Mouse (Mus musculus): Measurements from ENCODE around the gene Lnpk. TPM values are rescaled to one million over a fixed set of nuclear protein-coding genes. Genes with fewer than 3 reads are reported as not detected.

Lnpk gene
- polyA plus RNA-seq, 1 experiment from 2014 or later, result 51.2 TPM

- 92% methylated on average over 10 of the region's 10 CpGs for WGBS
- Histone ChIP-seq H3K27ac (no peak overlapping the region), H3K36me3 (no peaks in the 10 kb centered on the region), H3K4me3 (replicated peaks) (no peak overlapping the region), H3K4me2 (replicated peaks) (no peak overlapping the region), H3K9me3 (no peaks in the 10 kb centered on the region), H3K27me3 (no peaks in the 10 kb centered on the region), H3K4me1 (replicated peaks) (no peaks in the 10 kb centered on the region), H3K9ac (replicated peaks) (no peak overlapping the region)
- no peak for ATAC-seq
Measured at GRCm38 (mm10) chr2:74482651-74483050, 96.6 kb downstream of the Lnpk start.

- Histone ChIP-seq H3K27me3 (no peaks in the 10 kb centered on the region), H3K4me3 (replicated peaks) (no peak overlapping the region), H3K36me3 (no peaks in the 10 kb centered on the region), H3K27ac (no peak overlapping the region), H3K4me1 (replicated peaks) (no peaks in the 10 kb centered on the region), H3K9me3 (no peaks in the 10 kb centered on the region), H3K4me2 (replicated peaks) (no peak overlapping the region), H3K9ac (replicated peaks) (no peak overlapping the region)
- ATAC-seq, result 0 out of 2 replicates have a peak, but pooled peaks have one; percentile 45
- WGBS, result 74% methylated on average over 10 of the region's 10 CpGs
Measured at GRCm38 (mm10) chr2:74482086-74482485, 97.1 kb downstream of the Lnpk start.

Other genes with a start within 250 kb of the Lnpk start
- 0.62 and 0.89 TPM in 2 replicates for gene Evx2, start 80.1 kb upstream of the Lnpk start, polyA plus RNA-seq (2015; fragmentation: Nextera tagmentation; extraction: Ambion mirVana)
- not detected in 2 replicates for gene Hoxd13, start 88.9 kb upstream of the Lnpk start, polyA plus RNA-seq (2015; fragmentation: Nextera tagmentation; extraction: Ambion mirVana)
- gene Hoxd12, start 95.6 kb upstream of the Lnpk start, polyA plus RNA-seq (2015; fragmentation: Nextera tagmentation; extraction: Ambion mirVana), result not detected in 2 replicates
- gene Hoxd11, start 100.1 kb upstream of the Lnpk start, polyA plus RNA-seq (2015; fragmentation: Nextera tagmentation; extraction: Ambion mirVana), result not detected in 2 replicates
- not detected in 2 replicates for gene Hoxd10, start 112.5 kb upstream of the Lnpk start, polyA plus RNA-seq (2015; fragmentation: Nextera tagmentation; extraction: Ambion mirVana)
- not detected in 2 replicates for gene Hoxd9, start 118.3 kb upstream of the Lnpk start, polyA plus RNA-seq (2015; fragmentation: Nextera tagmentation; extraction: Ambion mirVana)
- 0.08 TPM in 1 of 2 replicates, not detected in the other for gene Hoxd8, start 125.2 kb upstream of the Lnpk start, polyA plus RNA-seq (2015; fragmentation: Nextera tagmentation; extraction: Ambion mirVana)
- gene Hoxd3, start 132.5 kb upstream of the Lnpk start, polyA plus RNA-seq (2015; fragmentation: Nextera tagmentation; extraction: Ambion mirVana), result 0.17 TPM in 2 replicates
- not detected in 2 replicates for gene Hoxd4, start 132.5 kb upstream of the Lnpk start, polyA plus RNA-seq (2015; fragmentation: Nextera tagmentation; extraction: Ambion mirVana)
- gene Gm28230, start 147.3 kb upstream of the Lnpk start, polyA plus RNA-seq (2015; fragmentation: Nextera tagmentation; extraction: Ambion mirVana), result not detected in 2 replicates
- 0.08 TPM in 1 of 2 replicates, not detected in the other for gene Hoxd1, start 183.5 kb upstream of the Lnpk start, polyA plus RNA-seq (2015; fragmentation: Nextera tagmentation; extraction: Ambion mirVana)
- gene Mtx2, start 246.4 kb upstream of the Lnpk start, polyA plus RNA-seq (2015; fragmentation: Nextera tagmentation; extraction: Ambion mirVana), result 123 and 132 TPM in 2 replicates

All from midbrain, embryonic 13.5 days (tissue).